Mouse (Mus musculus) G1E (cell line): ENCODE data around the gene Tmem50b.

ENCODE experiments used
- CTCF ChIP-seq: IDR thresholded peaks from 2 replicates; pipeline ENCODE4 v1.5.1; 2012; ENCODE audit warnings: low read depth, low read length, inconsistent platforms, mixed read lengths
- GATA1 ChIP-seq: IDR thresholded peaks from 2 replicates; pipeline ENCODE4 v1.6.1; 2012; ENCODE audit warnings: borderline replicate concordance, low read length, inconsistent platforms, mixed read lengths
- TAL1 ChIP-seq: conservative IDR thresholded peaks from 2 replicates; pipeline ENCODE4 v1.6.1; 2012; ENCODE audit warnings: low read depth, low read length, inconsistent platforms, mixed read lengths

- TF ChIP-seq CTCF = no peak
- no peak for TF ChIP-seq GATA1
- TF ChIP-seq TAL1 = no peak
Observed at GRCm38 (mm10) chr16:91645995-91646602, 48.5 kb upstream of the Tmem50b start.
